Mouse (Mus musculus) bone marrow macrophage, adult 2 months (primary cell): Measurements from ENCODE around the gene Wwp2. TPM values are rescaled to one million over a fixed set of nuclear protein-coding genes. Genes with fewer than 3 reads are reported as not detected.
A peak's percentile ranks its signal among the peaks of the same experiment; 100 is the strongest.

ENCODE experiments used
- H3K27ac ChIP-seq: 2 replicates; pipeline ENCODE4 v1.5.1; 2012; ENCODE audit warnings: low read depth, low read length; ENCODE audit not compliant: insufficient read depth
- H3K4me1 ChIP-seq: 2 replicates; pipeline ENCODE4 v1.6.1; 2012; ENCODE audit warnings: low read length; ENCODE audit not compliant: control insufficient read depth, insufficient read depth
- H3K4me3 ChIP-seq: 2 replicates; pipeline ENCODE4 v1.5.1; 2012; ENCODE audit warnings: mild to moderate bottlenecking, low read length, moderate library complexity; ENCODE audit not compliant: insufficient read depth
- CTCF ChIP-seq: IDR thresholded peaks from 2 replicates; pipeline ENCODE4 v1.5.1; 2012; ENCODE audit warnings: low read depth, mild to moderate bottlenecking, low read length, moderate library complexity
- POLR2A ChIP-seq: IDR thresholded peaks from 2 replicates; pipeline ENCODE4 v1.6.1; 2012; ENCODE audit warnings: mild to moderate bottlenecking, low read depth, low read length, borderline replicate concordance
- polyA plus RNA-seq: library from polyadenylated mRNA; stranded (reverse); fragments of >200 nt; gene quantifications from 2 replicates; pipeline ENCODE4 v1.2.4, GENCODE M21; 2012; ENCODE audit not compliant: missing spikeins, insufficient read depth, insufficient read length

Gene Wwp2
- polyA plus RNA-seq, 1 experiment: 68.1 TPM

- no peaks in the 10 kb centered on the region for H3K4me1 ChIP-seq
- no peak overlapping the region for H3K4me3 ChIP-seq
- TF ChIP-seq CTCF (no peak), POLR2A (no peak)
- H3K27ac ChIP-seq: no peak overlapping the region
Observed at GRCm38 (mm10) chr8:107545621-107546152, 109.5 kb downstream of the Wwp2 start.

DNA sequence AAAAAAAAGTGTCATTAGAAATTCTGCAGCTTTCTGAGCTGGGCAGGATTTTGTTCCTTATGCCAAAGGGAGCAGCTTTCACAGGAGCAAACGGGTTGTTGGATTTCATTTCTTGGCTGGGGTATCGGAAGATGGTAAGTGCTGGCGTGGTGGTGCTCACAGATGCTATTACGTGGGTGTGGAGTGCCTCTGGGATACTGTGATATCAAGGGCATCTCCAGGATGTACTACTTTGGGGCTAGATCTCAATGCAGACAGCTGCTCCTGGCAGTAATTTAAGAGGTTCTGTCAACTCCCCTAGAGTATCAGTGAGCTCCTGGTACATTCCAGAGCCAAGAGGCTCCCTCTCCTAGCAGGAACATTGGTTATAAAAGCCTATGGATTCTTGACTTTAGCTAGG, 110.0 kb downstream of the Wwp2 start:
- no peak for TF ChIP-seq POLR2A
- no peak for TF ChIP-seq CTCF
- Histone ChIP-seq H3K4me3 (no peak overlapping the region), H3K27ac (no peak overlapping the region)

DNA sequence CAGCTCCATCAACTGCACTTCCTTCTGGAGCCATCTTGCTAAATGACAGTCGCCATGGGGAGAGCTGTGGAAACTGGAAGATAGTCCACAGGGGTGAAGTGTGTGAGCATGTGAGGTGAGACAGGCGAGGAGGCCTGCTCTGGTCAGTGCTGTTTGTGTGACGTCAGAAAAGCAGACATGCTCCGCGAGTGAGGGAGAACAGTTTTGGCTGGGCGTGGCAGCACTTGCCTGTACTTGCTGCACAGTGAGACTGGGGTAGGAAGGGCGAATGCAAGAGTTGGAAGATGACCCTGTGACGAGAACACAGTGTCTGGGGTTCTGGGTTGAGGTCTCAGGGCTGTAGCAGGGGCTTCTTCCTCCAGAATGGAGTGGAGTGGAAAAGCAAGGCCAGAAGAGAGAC, 110.7 kb downstream of the Wwp2 start:
- TF ChIP-seq POLR2A: no peak
- no peak for TF ChIP-seq CTCF
- Histone ChIP-seq H3K27ac (no peak overlapping the region), H3K4me3 (no peak overlapping the region), H3K4me1 (no peaks in the 10 kb centered on the region; the same call in 1 of the 2 replicates)

More for the DNA sequence above, 110.0 kb downstream of the Wwp2 start:
- no peaks in the 10 kb centered on the region for H3K4me1 ChIP-seq

DNA sequence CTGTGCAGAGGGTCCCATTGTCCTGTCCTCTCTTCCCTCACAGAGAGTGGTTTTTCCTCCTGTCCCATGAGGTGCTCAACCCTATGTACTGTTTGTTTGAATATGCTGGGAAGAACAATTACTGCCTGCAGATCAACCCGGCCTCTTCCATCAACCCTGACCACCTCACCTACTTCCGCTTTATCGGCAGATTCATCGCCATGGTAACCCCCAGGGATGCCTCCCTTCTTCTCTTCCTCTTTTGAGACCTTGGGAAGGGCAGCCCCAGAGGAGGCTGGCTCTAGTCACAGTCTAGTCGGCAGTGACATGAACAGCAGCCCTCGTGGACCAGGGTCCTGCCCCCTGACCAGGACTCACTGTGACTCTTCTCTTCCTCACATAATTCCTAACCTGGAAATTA, 116.1 kb downstream of the Wwp2 start:
- peaks cover 8% of the 10 kb centered on the region for H3K4me1 ChIP-seq
- H3K4me3 ChIP-seq: no peak overlapping the region
- TF ChIP-seq POLR2A (no peak), CTCF (no peak)
- no peak overlapping the region for H3K27ac ChIP-seq

GRCm38 (mm10) chr8:107555231-107555630, 119.1 kb downstream of the Wwp2 start:
- Histone ChIP-seq H3K4me1 (peaks cover 9% of the 10 kb centered on the region), H3K27ac (no peak overlapping the region), H3K4me3 (no peak overlapping the region)
- TF ChIP-seq CTCF (no peak), POLR2A (no peak)

GRCm38 (mm10) chr8:107556511-107556936, 120.4 kb downstream of the Wwp2 start:
- no peak overlapping the region for H3K4me3 ChIP-seq
- H3K4me1 ChIP-seq: peaks cover 17% of the 10 kb centered on the region
- no peak overlapping the region for H3K27ac ChIP-seq
- TF ChIP-seq POLR2A (no peak), CTCF (no peak)

- TF ChIP-seq CTCF (no peak), POLR2A (no peak)
- Histone ChIP-seq H3K27ac (peak overlapping the region; percentile 92), H3K4me1 (peaks cover 16% of the 10 kb centered on the region), H3K4me3 (peak overlapping the region; percentile 19)
Observed at GRCm38 (mm10) chr8:107560820-107561536, 124.8 kb downstream of the Wwp2 start.

DNA sequence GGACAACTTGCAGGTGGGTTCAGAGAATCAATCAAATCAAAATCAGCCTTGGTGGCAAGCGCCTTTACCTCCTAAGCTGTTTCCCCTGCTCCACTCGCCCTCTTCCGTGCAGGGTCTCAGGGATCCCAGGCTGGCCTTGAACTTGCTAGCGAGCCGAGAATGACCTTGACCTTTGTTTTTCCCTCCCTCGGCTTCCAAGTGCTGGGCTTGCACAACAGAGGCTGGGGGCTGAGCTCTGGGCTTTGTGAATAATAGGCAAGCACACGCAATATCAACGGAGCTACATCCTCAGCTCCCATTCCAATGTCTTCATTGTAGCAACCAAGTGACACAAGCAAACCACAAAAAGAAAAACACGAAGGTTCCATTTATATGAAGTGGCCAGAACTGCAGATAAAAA, 126.0 kb downstream of the Wwp2 start:
- TF ChIP-seq POLR2A (no peak), CTCF (no peak)
- H3K4me1 ChIP-seq: peaks cover 16% of the 10 kb centered on the region
- no peak overlapping the region for H3K27ac ChIP-seq
- no peak overlapping the region for H3K4me3 ChIP-seq

GRCm38 (mm10) chr8:107571046-107571445, 134.9 kb downstream of the Wwp2 start:
- Histone ChIP-seq H3K27ac (no peak overlapping the region), H3K4me3 (no peak overlapping the region), H3K4me1 (peaks cover 12% of the 10 kb centered on the region)
- TF ChIP-seq POLR2A (no peak), CTCF (no peak)

DNA sequence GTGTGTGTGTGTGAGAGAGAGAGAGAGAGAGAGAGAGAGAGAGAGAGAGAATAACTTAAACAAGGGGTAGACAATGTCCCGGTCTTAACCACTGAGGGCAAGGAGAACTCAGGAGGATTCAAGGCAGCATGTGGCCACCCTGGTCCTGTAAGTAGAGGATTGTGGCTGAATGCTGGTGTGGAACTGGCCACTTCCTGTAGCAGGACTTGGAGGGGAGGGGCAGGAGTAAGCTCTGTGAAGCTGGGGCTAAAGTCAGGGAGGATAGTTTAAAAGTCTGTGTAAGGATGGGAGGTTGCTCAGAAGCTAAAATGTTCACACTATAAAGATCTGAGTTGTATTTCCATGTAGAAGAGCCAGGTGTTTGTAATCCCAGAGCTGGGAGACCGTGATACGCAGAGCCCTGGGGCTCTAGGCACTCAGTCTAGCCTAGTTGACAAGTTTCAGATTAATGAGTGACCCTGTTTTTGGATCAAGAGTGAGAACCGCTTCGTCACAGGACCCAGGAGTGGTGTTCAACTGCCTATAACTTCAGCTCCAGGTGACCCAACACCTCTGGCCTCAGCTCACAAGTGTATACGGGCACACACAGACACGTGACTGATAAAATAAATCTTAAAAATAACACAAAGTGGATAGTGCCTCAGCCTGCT, 135.4 kb downstream of the Wwp2 start:
- H3K4me1 ChIP-seq: peaks cover 16% of the 10 kb centered on the region
- no peak overlapping the region for H3K27ac ChIP-seq
- no peak overlapping the region for H3K4me3 ChIP-seq
- TF ChIP-seq POLR2A (no peak), CTCF (no peak)
